Mouse (Mus musculus) hindbrain, postnatal 0 days (tissue): Measurements from ENCODE around the gene Atrnl1. TPM values are rescaled to one million over a fixed set of nuclear protein-coding genes. Genes with fewer than 3 reads are reported as not detected.

Experiments used
- ATAC-seq: fragments of 200-750 bp; cut with Nextera tagmentation; 2 replicates; pipeline ENCODE4 v1.8.0; 2017; ENCODE audit warnings: mild to moderate bottlenecking, moderate TSS enrichment, moderate library complexity
- DNase-seq: peaks from one replicate; pipeline ENCODE4 v3.0.0-alpha.2; 2015; ENCODE audit warnings: low spot score
- H3K27ac ChIP-seq: fragments of 300-500 bp; sonication (generic); 2 replicates; pipeline ENCODE4 v1.5.1; 2014; ENCODE audit warnings: mild to moderate bottlenecking
- H3K27me3 ChIP-seq: fragments of 300-500 bp; sonication (generic); 2 replicates; pipeline ENCODE4 v1.6.1; 2014; ENCODE audit warnings: low read length, mixed read lengths; ENCODE audit not compliant: insufficient read depth
- H3K36me3 ChIP-seq: fragments of 300-500 bp; sonication (generic); 2 replicates; pipeline ENCODE4 v1.6.1; 2014; ENCODE audit warnings: low read length, mixed read lengths; ENCODE audit not compliant: insufficient read depth
- H3K4me1 ChIP-seq: fragments of 300-500 bp; sonication (generic); 2 replicates; pipeline ENCODE4 v1.6.1; 2014; ENCODE audit warnings: antibody characterized with exemption, low read length, mixed read lengths; ENCODE audit not compliant: insufficient read depth
- H3K4me2 ChIP-seq: fragments of 300-500 bp; sonication (generic); 2 replicates; pipeline ENCODE4 v1.6.1; 2014; ENCODE audit warnings: low read depth, mild to moderate bottlenecking, low read length, moderate library complexity, mixed read lengths
- H3K4me3 ChIP-seq: fragments of 300-500 bp; sonication (generic); 2 replicates; pipeline ENCODE4 v1.5.1; 2014; ENCODE audit warnings: low read length
- H3K9ac ChIP-seq: fragments of 300-500 bp; sonication (generic); replicated peaks from 2 replicates; pipeline ENCODE4 v1.6.1; 2014; ENCODE audit warnings: mild to moderate bottlenecking, low read length, moderate library complexity, mixed read lengths
- H3K9me3 ChIP-seq: fragments of 300-500 bp; sonication (generic); 2 replicates; pipeline ENCODE4 v1.6.1; 2016; ENCODE audit warnings: low read length, mixed read lengths
- CTCF ChIP-seq: IDR thresholded peaks from 2 replicates; pipeline ENCODE4 v1.5.1; 2016; ENCODE audit warnings: antibody characterized with exemption, control low read depth, low read depth
- WGBS: fragments of 180-500 bp; shearing (Covaris S2); extraction: QIAGEN DNeasy Blood & Tissue Kit; methylation state at CpG from one replicate; pipeline ENCODE4 v1.1.7; 2014; 5-methylcytosine and 5-hydroxymethylcytosine counted together
- polyA plus RNA-seq: library from polyadenylated mRNA; unstranded; fragments of >200 nt; fragmentation: Nextera tagmentation; extraction: Ambion mirVana; gene quantifications from 2 replicates; pipeline ENCODE4 v1.2.1, GENCODE M21; 2015
- total RNA-seq: library from RNA; depleted of rRNA; stranded (reverse); fragments of >200 nt; gene quantifications from 2 replicates; pipeline ENCODE4 v1.2.3, GENCODE M21; 2014

Atrnl1 gene
- total and polyA plus RNA-seq, 2 experiments from 2014 or later, result 4.4 to 46.0 TPM

- DNase-seq (no peak), ATAC-seq (no peak)
- Histone ChIP-seq H3K9ac (no peak overlapping the region), H3K9me3 (no peaks in the 10 kb centered on the region), H3K4me1 (0 out of 2 replicates have a peak, but pooled peaks cover 4% of the 10 kb centered on the region), H3K4me2 (no peak overlapping the region), H3K36me3 (no peaks in the 10 kb centered on the region), H3K27me3 (no peaks in the 10 kb centered on the region), H3K27ac (no peak overlapping the region), H3K4me3 (no peak overlapping the region)
- TF ChIP-seq CTCF, result no peak
- 43% methylated on average over 9 of the region's 9 CpGs for WGBS
Observed at GRCm38 (mm10) chr19:58059719-58060118, 448.9 kb downstream of the Atrnl1 start.

GRCm38 (mm10) chr19:58060199-58060853 lies 449.5 kb downstream of the Atrnl1 start:
- H3K27me3 ChIP-seq, result no peaks in the 10 kb centered on the region
- 17% methylated on average over 12 of the region's 12 CpGs for WGBS
- H3K4me3 ChIP-seq, result no peak overlapping the region
- no peaks in the 10 kb centered on the region for H3K36me3 ChIP-seq
- DNase-seq (no peak), ATAC-seq (peak; percentile 35; the same call in 1 of the 2 replicates)
- no peak overlapping the region for H3K9ac ChIP-seq
- H3K9me3 ChIP-seq, result no peaks in the 10 kb centered on the region
- 0 out of 2 replicates have a peak, but pooled peaks cover 4% of the 10 kb centered on the region for H3K4me1 ChIP-seq
- H3K4me2 ChIP-seq, result peak overlapping the region; percentile 43
- H3K27ac ChIP-seq, result no peak overlapping the region; the same call in 1 of the 2 replicates
- no peak for TF ChIP-seq CTCF

DNA sequence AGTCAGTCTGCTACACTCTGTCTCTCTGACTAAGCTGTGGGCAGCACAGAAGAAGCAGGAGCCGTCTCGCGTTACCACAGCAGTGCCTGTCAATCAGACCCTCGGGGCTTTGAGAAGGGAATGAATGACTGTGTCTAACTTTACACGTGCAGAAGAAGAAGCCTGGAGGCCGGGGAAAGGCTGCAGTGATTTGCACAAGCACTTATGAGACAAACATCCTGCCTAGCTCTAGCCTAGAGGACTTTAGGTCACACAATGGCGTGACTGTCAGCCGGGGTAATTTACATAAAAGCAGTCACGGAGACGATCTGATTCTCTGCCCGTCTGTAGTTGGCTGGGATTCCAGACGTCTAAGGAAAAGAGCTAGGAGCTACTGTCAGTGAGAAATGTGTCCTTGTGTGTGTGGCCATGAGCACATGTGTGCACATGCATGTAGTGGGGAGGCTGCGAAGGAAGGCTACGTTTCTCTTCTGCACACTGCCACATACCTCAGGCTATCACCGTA lies 450.1 kb downstream of the Atrnl1 start:
- no peak overlapping the region for H3K9ac ChIP-seq
- H3K27ac ChIP-seq, result no peak overlapping the region; the same call in 1 of the 2 replicates
- H3K4me1 ChIP-seq, result 0 out of 2 replicates have a peak, but pooled peaks cover 4% of the 10 kb centered on the region
- H3K36me3 ChIP-seq, result no peaks in the 10 kb centered on the region
- no peak for TF ChIP-seq CTCF
- WGBS, result 13% methylated on average over 15 of the region's 15 CpGs
- no peaks in the 10 kb centered on the region for H3K27me3 ChIP-seq
- peak overlapping the region; percentile 43 for H3K4me2 ChIP-seq
- no peaks in the 10 kb centered on the region for H3K9me3 ChIP-seq
- ATAC-seq (peak; percentile 74), DNase-seq (peak; percentile 45)
- no peak overlapping the region for H3K4me3 ChIP-seq

- WGBS, result 90% methylated on average over 8 of the region's 8 CpGs
- Histone ChIP-seq H3K27ac (no peak overlapping the region), H3K27me3 (no peaks in the 10 kb centered on the region), H3K9me3 (no peaks in the 10 kb centered on the region), H3K9ac (no peak overlapping the region), H3K36me3 (no peaks in the 10 kb centered on the region), H3K4me3 (no peak overlapping the region), H3K4me2 (no peak overlapping the region), H3K4me1 (0 out of 2 replicates have a peak, but pooled peaks cover 4% of the 10 kb centered on the region)
- ATAC-seq (no peak), DNase-seq (no peak)
- TF ChIP-seq CTCF, result no peak
Observed at GRCm38 (mm10) chr19:58061933-58062332, 451.1 kb downstream of the Atrnl1 start.

- ATAC-seq, result no peak
- TF ChIP-seq CTCF, result no peak
- no peak overlapping the region for H3K4me2 ChIP-seq
- WGBS, result 32% methylated on average over 6 of the region's 6 CpGs
- H3K36me3 ChIP-seq, result no peaks in the 10 kb centered on the region
- no peak for DNase-seq
- H3K27ac ChIP-seq, result no peak overlapping the region
- H3K9ac ChIP-seq, result no peak overlapping the region
- H3K9me3 ChIP-seq, result no peaks in the 10 kb centered on the region
- H3K27me3 ChIP-seq, result no peaks in the 10 kb centered on the region
- H3K4me3 ChIP-seq, result no peak overlapping the region
- H3K4me1 ChIP-seq, result 0 out of 2 replicates have a peak, but pooled peaks cover 4% of the 10 kb centered on the region
Observed at GRCm38 (mm10) chr19:58063541-58063940, 452.7 kb downstream of the Atrnl1 start.

DNA sequence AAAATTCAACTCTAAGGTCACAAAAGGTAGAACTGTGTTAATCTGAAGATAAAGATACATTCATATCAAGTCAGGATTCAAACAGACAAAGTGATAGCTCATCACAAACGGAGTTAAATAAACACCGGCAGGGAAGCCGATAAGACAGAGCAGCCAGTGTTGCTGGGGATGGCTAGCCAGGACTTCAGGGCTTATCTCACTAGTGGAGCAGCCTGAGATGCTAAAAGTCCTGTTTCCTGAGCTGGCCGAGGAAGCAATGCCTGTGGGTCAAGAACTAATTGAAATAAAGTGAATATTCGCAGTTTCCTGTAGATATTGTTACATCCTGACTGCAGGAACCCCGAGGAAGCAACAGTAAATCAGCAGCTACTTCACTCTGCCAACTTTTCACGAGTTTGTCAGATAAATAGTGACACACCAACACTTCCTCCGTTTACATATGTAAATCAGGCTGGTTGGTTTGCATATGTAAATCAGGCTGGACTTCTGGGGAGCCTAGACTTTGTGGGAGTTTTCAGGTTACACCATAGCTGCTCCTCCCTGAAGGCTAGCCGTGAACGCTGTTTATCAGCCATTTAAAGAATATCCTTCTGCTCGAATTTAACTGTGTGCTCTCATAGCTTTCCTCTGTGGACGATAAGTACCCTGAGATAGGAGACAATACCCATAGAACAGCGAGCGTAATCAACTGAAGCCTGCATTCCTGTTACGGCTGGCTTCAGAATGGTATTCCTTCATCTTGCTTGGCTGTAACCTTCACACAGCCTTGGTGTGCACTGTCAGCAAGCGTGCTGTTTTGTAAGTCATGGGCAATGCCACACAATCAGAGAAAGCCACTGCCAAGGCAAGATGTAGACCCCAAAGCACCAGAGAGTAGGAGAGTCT lies 453.5 kb downstream of the Atrnl1 start:
- Histone ChIP-seq H3K9ac (no peak overlapping the region), H3K9me3 (no peaks in the 10 kb centered on the region), H3K27me3 (no peaks in the 10 kb centered on the region), H3K27ac (no peak overlapping the region), H3K4me2 (no peak overlapping the region), H3K4me1 (0 out of 2 replicates have a peak, but pooled peaks cover 4% of the 10 kb centered on the region), H3K36me3 (no peaks in the 10 kb centered on the region), H3K4me3 (no peak overlapping the region)
- no peak for TF ChIP-seq CTCF
- WGBS, result 35% methylated on average over 16 of the region's 16 CpGs
- no peak for ATAC-seq
- no peak for DNase-seq
